ENCODE assay signal across 8 mouse cellular contexts in the genomic region with DNA sequence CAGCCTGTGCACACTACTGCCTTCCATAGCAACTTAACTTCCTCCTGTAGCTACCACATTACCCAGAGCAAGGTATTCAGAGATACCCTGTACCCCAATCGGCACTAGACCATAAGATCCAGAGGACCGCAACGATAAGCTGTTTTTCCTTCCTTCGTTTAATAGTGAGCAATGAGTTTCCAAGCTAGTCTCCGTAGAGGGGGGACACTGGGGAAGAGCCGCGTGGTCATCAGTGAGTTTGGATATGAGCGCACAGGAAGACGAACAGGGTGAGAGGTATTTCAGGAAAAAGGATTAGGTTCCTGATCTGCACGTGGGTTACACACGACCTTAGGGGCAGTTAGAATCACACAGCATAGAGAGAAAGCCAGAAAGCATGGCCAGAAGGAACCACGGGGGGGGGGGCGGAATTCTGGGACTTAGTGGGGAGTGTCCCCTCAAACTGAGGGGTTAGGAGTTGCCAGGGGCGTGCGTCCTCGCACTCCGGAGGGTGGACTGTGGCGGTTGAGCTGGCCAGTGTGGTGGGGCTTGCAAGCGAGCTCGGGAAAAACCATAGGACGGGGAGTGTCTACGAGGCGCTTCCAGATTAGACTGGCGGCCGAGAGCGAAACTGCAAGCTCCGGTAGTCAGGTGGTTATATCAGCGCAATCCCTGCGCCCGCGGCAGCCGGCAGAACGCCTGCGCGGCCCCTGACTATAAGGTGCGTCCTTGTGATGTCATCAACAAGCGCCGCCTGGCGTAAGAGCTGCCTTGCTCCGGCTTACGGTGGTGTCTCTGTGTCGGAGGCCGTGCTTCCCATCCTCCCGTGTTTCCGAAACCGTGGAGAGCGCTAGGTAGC. TPM values are rescaled to one million over a fixed set of nuclear protein-coding genes. Genes with fewer than 3 reads are reported as not detected.
DNase-seq lines count a peak whose midpoint lies in the region; ATAC-seq and TF ChIP-seq lines count a peak whose summit lies in the region.

No protein-coding gene starts in this region.

- H3K4me3 ChIP-seq in gastrocnemius, adult 2 months: peak overlapping the region; percentile 82
- H3K4me3 ChIP-seq in megakaryocyte, embryonic 14.5 days (replicated peaks): peak overlapping the region; percentile 95

- peaks cover 21% of the 10 kb centered on the region for H3K27me3 ChIP-seq in megakaryocyte, embryonic 14.5 days (replicated peaks)

- intact Hi-C loops in gastrocnemius, adult 2 months (cut with DNase I): no loop called here

- H3K9me3 ChIP-seq in megakaryocyte, embryonic 14.5 days: peaks cover 8% of the 10 kb centered on the region

- peak; percentile 91 for ATAC-seq in common myeloid progenitor, adult 5-6 weeks (replicated peaks; ENCODE audit: low read depth, poor library complexity, severe bottlenecking)

- peak; percentile 69 for TF ChIP-seq CTCF in gastrocnemius, adult 2 months (IDR thresholded peaks at IDR 0.05)

- peaks cover 31% of the 10 kb centered on the region for H3K36me3 ChIP-seq in megakaryocyte, embryonic 14.5 days (replicated peaks; ENCODE audit: low read length)

- H3K27ac ChIP-seq in gastrocnemius, adult 2 months: peak overlapping the region; percentile 95

- DNase-seq in ZHBTc4 (ENCODE audit: low read depth, low spot score): peak; percentile 99
- peak; percentile 96 for DNase-seq in gastrocnemius, adult 2 months
- DNase-seq in hindlimb bud, embryonic 11.5 days (ENCODE audit: extremely low spot score, low read depth, low spot score): peak; percentile 94
- DNase-seq in left cerebral cortex, adult 8-10 months (ENCODE audit: low spot score in 2 of 2): peak; percentile 92 to 96
- DNase-seq in right cerebral cortex, postnatal 10 days (ENCODE audit: low spot score in 2 of 2): peak; percentile 98 to 99
- peak; percentile 94 for DNase-seq in urinary bladder, postnatal 25 days (ENCODE audit: low spot score)

- H3K4me1 ChIP-seq in megakaryocyte, embryonic 14.5 days: peaks cover 65% of the 10 kb centered on the region

RNA-seq across cellular contexts. Expression of a gene that starts 6.5 kb away (rescaled TPM):
- total RNA-seq in common myeloid progenitor, adult 5-6 weeks (2017): 58.6 and 63.7 TPM in 2 replicates
- 1 to 10 TPM; 2.7 to 4.6 TPM for total RNA-seq in gastrocnemius, adult 2 months (2021)
- total RNA-seq in left cerebral cortex, adult 8-10 months (2022): 10 to 100 TPM; 37.6 to 52.4 (median 45.9) TPM
- 396 and 555 TPM in 2 replicates for polyA plus RNA-seq in megakaryocyte, embryonic 14.5 days (2012; ENCODE audit: insufficient read depth, low replicate concordance)

RNA-seq across cellular contexts. Expression of a gene that starts 6.7 kb away (rescaled TPM):
- not detected in 2 replicates for total RNA-seq in common myeloid progenitor, adult 5-6 weeks (2017)
- not detected for total RNA-seq in gastrocnemius, adult 2 months (2021)
- total RNA-seq in left cerebral cortex, adult 8-10 months (2022): under 1 TPM in 1 of 4 experiments, not detected in 3; 0.52 TPM
- not detected in 2 replicates for polyA plus RNA-seq in megakaryocyte, embryonic 14.5 days (2012; ENCODE audit: insufficient read depth, low replicate concordance)

RNA-seq across cellular contexts. Expression of a gene that starts 10.4 kb away (rescaled TPM):
- 14.4 and 37.0 TPM in 2 replicates for total RNA-seq in common myeloid progenitor, adult 5-6 weeks (2017)
- 1 to 10 TPM; 6.1 to 6.4 TPM for total RNA-seq in gastrocnemius, adult 2 months (2021)
- 10 to 100 TPM; 27.0 to 34.5 (median 32.0) TPM for total RNA-seq in left cerebral cortex, adult 8-10 months (2022)
- 21.8 and 24.0 TPM in 2 replicates for polyA plus RNA-seq in megakaryocyte, embryonic 14.5 days (2012; ENCODE audit: insufficient read depth, low replicate concordance)

RNA-seq across cellular contexts. Expression of a gene that starts 23.1 kb away (rescaled TPM):
- not detected in 2 replicates for total RNA-seq in common myeloid progenitor, adult 5-6 weeks (2017)
- not detected for total RNA-seq in gastrocnemius, adult 2 months (2021)
- not detected for total RNA-seq in left cerebral cortex, adult 8-10 months (2022)
- not detected in 2 replicates for polyA plus RNA-seq in megakaryocyte, embryonic 14.5 days (2012; ENCODE audit: insufficient read depth, low replicate concordance)

RNA-seq across cellular contexts. Expression of a gene that starts 23.2 kb away (rescaled TPM):
- total RNA-seq in common myeloid progenitor, adult 5-6 weeks (2017): 29.4 and 43.8 TPM in 2 replicates
- 10 to 100 TPM; 22.2 to 26.4 TPM for total RNA-seq in gastrocnemius, adult 2 months (2021)
- 100 to 1,000 TPM in 2 of 4 experiments, 10 to 100 TPM in 2; 97.2 to 104 (median 101) TPM for total RNA-seq in left cerebral cortex, adult 8-10 months (2022)
- 6.8 and 8.4 TPM in 2 replicates for polyA plus RNA-seq in megakaryocyte, embryonic 14.5 days (2012; ENCODE audit: insufficient read depth, low replicate concordance)

Comparison
In these comparisons a context has a peak if more than half of its experiments do, and no peak if none do; other contexts are left out.
1. Peak in every context shown above with its lines: DNase-seq, ATAC-seq, H3K4me3 ChIP-seq and H3K27ac ChIP-seq.
2. RNA of a gene that starts 6.5 kb away (total RNA-seq): 58.6 to 63.7 TPM in common myeloid progenitor, adult 5-6 weeks and 37.6 to 52.4 TPM in left cerebral cortex, adult 8-10 months; 2.7 to 4.6 TPM in gastrocnemius, adult 2 months; every median in the first group is over 4 times any median in the second.